Mouse (Mus musculus): Measurements from ENCODE around the gene Sf1. TPM values are rescaled to one million over a fixed set of nuclear protein-coding genes. Genes with fewer than 3 reads are reported as not detected.
A peak's percentile ranks its signal among the peaks of the same experiment; 100 is the strongest.

The Sf1 gene
- polyA plus RNA-seq, 1 experiment from 2014 or later: 132 TPM

GRCm38 (mm10) chr19:6373539-6374400 lies 10.3 kb downstream of the Sf1 start:
- H3K4me3 ChIP-seq (ENCODE audit: low read length): no peak overlapping the region
- H3K9ac ChIP-seq (replicated peaks; ENCODE audit: low read length): no peak overlapping the region
- 68% methylated on average over 12 of the region's 12 CpGs for WGBS
- no peak overlapping the region for H3K4me2 ChIP-seq (replicated peaks; ENCODE audit: low read depth, low read length)
- H3K9me3 ChIP-seq (ENCODE audit: low read length): no peaks in the 10 kb centered on the region
- peak; percentile 49 for ATAC-seq (ENCODE audit: low FRiP score, low TSS enrichment)
- H3K36me3 ChIP-seq (ENCODE audit: insufficient read depth, low read length): peaks cover 87% of the 10 kb centered on the region
- H3K4me1 ChIP-seq (ENCODE audit: insufficient read depth, low read length): no peaks in the 10 kb centered on the region
- no peaks in the 10 kb centered on the region for H3K27me3 ChIP-seq (ENCODE audit: insufficient read depth, low read length)
- H3K27ac ChIP-seq (ENCODE audit: low read length): no peak overlapping the region

- Histone ChIP-seq H3K36me3 (ENCODE audit: insufficient read depth, low read length) (peaks cover 82% of the 10 kb centered on the region), H3K4me1 (ENCODE audit: insufficient read depth, low read length) (no peaks in the 10 kb centered on the region), H3K9ac (replicated peaks; ENCODE audit: low read length) (no peak overlapping the region), H3K4me3 (ENCODE audit: low read length) (no peak overlapping the region), H3K4me2 (replicated peaks; ENCODE audit: low read depth, low read length) (no peak overlapping the region), H3K27me3 (ENCODE audit: insufficient read depth, low read length) (no peaks in the 10 kb centered on the region), H3K27ac (ENCODE audit: low read length) (no peak overlapping the region), H3K9me3 (ENCODE audit: low read length) (no peaks in the 10 kb centered on the region)
- ATAC-seq (ENCODE audit: low FRiP score, low TSS enrichment): 0 out of 2 replicates have a peak, but pooled peaks have one; percentile 5
- 96% methylated on average over 9 of the region's 10 CpGs for WGBS
These were observed 11.1 kb downstream of the Sf1 start for GRCm38 (mm10) chr19:6374571-6374970.

DNA sequence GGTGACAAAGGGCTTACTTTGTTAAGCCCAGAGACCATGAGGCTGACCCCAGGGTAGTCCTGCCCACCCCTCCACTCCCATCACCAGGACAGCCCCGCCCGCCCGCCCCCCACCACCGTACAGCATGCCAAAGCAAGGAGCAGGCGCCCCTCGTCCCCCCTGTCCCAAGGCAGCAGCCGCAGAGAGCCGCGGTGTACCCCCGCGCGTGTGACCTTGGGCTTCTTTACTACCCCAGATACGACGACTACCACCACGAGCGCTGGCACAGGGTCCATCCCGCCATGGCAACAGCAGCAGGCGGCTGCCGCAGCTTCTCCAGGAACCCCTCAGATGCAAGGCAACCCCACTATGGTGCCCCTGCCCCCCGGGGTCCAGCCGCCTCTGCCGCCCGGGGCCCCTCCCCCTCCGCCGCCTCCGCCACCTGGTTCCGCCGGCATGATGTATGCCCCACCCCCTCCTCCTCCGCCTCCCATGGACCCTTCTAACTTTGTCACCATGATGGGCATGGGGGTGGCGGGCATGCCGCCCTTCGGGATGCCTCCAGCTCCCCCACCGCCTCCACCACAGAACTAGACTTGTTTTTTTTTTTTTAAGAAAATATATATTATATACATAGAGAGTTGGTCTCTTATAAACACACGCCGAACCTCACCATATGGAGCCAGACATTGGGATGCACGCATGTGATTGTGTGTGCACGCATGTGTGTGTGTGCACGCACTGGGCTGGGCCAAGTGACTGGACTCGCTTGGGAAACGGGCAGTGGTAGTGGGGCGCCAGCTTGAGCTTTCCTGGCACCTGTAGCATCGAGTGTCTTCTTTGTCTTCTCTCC lies 12.1 kb downstream of the Sf1 start:
- H3K9me3 ChIP-seq (ENCODE audit: low read length): no peaks in the 10 kb centered on the region
- no peak overlapping the region for H3K4me2 ChIP-seq (replicated peaks; ENCODE audit: low read depth, low read length)
- peaks cover 78% of the 10 kb centered on the region for H3K36me3 ChIP-seq (ENCODE audit: insufficient read depth, low read length)
- H3K27ac ChIP-seq (ENCODE audit: low read length): no peak overlapping the region
- H3K9ac ChIP-seq (replicated peaks; ENCODE audit: low read length): no peak overlapping the region
- no peaks in the 10 kb centered on the region for H3K27me3 ChIP-seq (ENCODE audit: insufficient read depth, low read length)
- no peak overlapping the region for H3K4me3 ChIP-seq (ENCODE audit: low read length)
- H3K4me1 ChIP-seq (ENCODE audit: insufficient read depth, low read length): no peaks in the 10 kb centered on the region
- ATAC-seq (ENCODE audit: low FRiP score, low TSS enrichment): no peak; the same call in 1 of the 2 replicates
- 89% methylated on average over 39 of the region's 42 CpGs for WGBS

DNA sequence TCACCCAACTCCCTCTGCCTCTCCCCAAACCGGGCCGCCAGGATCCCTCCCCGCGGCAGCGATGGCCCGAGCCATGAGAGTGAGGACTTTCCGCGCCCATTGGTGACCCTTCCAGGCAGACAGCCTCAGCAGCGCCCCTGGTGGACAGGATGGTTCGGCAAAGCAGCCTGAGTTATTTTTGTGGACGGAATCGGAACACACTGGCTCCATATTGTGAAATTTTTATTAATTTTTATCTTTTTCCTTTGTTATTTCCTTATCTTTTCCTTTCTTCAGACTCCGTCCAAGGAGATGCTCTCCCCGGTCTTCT lies 12.7 kb downstream of the Sf1 start:
- H3K36me3 ChIP-seq (ENCODE audit: insufficient read depth, low read length): peaks cover 72% of the 10 kb centered on the region
- no peak overlapping the region for H3K27ac ChIP-seq (ENCODE audit: low read length)
- H3K4me1 ChIP-seq (ENCODE audit: insufficient read depth, low read length): no peaks in the 10 kb centered on the region
- no peak for ATAC-seq (ENCODE audit: low FRiP score, low TSS enrichment)
- no peaks in the 10 kb centered on the region for H3K9me3 ChIP-seq (ENCODE audit: low read length)
- H3K9ac ChIP-seq (replicated peaks; ENCODE audit: low read length): no peak overlapping the region
- H3K4me2 ChIP-seq (replicated peaks; ENCODE audit: low read depth, low read length): no peak overlapping the region
- 83% methylated on average over 14 of the region's 14 CpGs for WGBS
- H3K27me3 ChIP-seq (ENCODE audit: insufficient read depth, low read length): no peaks in the 10 kb centered on the region
- no peak overlapping the region for H3K4me3 ChIP-seq (ENCODE audit: low read length)

- Histone ChIP-seq H3K36me3 (ENCODE audit: insufficient read depth, low read length) (peaks cover 68% of the 10 kb centered on the region), H3K27ac (ENCODE audit: low read length) (no peak overlapping the region), H3K4me3 (ENCODE audit: low read length) (no peak overlapping the region), H3K4me2 (replicated peaks; ENCODE audit: low read depth, low read length) (no peak overlapping the region), H3K4me1 (ENCODE audit: insufficient read depth, low read length) (no peaks in the 10 kb centered on the region), H3K9me3 (ENCODE audit: low read length) (no peaks in the 10 kb centered on the region), H3K9ac (replicated peaks; ENCODE audit: low read length) (no peak overlapping the region), H3K27me3 (ENCODE audit: insufficient read depth, low read length) (no peaks in the 10 kb centered on the region)
- WGBS: 80% methylated on average over 2 of the region's 2 CpGs
- no peak for ATAC-seq (ENCODE audit: low FRiP score, low TSS enrichment)
These were observed 13.2 kb downstream of the Sf1 start for GRCm38 (mm10) chr19:6376643-6377042.

DNA sequence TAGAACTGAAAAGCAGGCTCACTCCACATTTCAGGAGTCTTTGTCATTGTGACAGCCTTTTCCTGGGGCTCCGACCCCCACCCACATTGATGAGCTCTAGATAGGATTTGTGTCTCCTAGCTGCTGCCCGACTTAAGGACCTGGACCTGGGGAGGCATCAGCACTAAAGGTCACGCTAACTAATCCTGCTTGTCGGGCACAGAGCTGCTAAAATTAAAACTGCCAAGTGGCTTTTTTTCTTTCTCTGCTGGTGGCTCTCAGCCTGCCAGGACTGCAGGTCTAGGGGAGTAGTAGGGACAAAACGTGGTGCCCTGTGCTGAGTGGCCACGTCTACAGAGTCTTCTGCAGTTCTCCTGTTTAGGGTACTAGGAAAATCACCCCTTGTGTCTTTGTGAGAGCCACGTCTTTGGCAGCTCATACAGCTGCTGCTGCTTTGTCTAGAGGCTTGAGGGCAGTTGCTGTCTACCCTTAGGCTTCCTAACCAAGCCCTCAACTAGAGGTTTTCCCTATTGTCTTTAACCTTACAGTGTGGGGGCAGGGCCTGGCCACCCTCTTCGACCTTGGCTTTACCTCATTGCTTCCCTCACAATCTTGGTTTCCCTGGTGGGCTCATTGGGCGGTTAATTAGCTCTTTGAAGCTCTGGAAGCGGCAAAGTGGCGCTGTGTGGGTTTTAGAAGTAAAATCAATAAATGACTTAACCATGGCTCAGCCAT lies 14.0 kb downstream of the Sf1 start:
- Histone ChIP-seq H3K4me1 (ENCODE audit: insufficient read depth, low read length) (no peaks in the 10 kb centered on the region; the same call in 1 of the 2 replicates), H3K27ac (ENCODE audit: low read length) (no peak overlapping the region), H3K9me3 (ENCODE audit: low read length) (no peaks in the 10 kb centered on the region), H3K4me3 (ENCODE audit: low read length) (no peak overlapping the region), H3K36me3 (ENCODE audit: insufficient read depth, low read length) (peaks cover 60% of the 10 kb centered on the region), H3K4me2 (replicated peaks; ENCODE audit: low read depth, low read length) (no peak overlapping the region), H3K27me3 (ENCODE audit: insufficient read depth, low read length) (no peaks in the 10 kb centered on the region), H3K9ac (replicated peaks; ENCODE audit: low read length) (no peak overlapping the region)
- no peak for ATAC-seq (ENCODE audit: low FRiP score, low TSS enrichment)
- 71% methylated on average over 11 of the region's 11 CpGs for WGBS

DNA sequence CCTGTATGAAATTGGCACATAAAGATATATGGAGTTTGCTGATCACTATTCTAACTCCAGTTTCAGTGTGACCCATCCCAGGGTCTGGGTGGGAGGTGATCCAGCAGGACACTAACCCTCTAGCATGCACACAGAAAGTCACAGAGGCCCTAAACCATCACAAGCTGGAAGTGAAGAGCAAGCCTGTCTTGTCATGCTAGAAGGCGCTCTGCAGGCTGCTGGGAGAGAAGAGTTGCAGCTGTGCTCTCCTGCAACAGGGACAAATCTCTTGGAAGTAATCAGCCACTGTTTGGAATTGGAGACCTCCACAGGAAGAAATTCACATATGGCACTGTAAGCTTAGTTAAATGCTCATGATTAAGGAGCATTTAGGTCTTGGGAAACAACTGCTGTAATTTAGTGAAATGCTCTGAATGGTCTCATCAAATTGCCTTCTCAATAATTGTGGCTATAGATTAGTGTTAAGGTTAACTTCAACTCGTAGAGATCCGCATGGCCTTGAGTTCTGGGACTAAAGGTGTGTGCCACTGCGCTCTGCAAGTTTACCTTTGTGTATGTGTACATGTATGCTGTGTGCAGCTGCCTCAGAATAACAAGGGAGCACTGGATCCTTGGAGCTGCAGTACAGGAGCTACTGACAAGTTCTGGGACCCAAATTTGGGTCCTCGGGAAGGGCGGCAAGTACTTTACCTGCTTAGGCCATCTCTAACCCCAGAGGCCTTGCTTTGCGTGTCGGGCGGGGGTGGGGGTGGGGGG lies 17.1 kb downstream of the Sf1 start:
- no peak overlapping the region for H3K27ac ChIP-seq (ENCODE audit: low read length)
- H3K4me1 ChIP-seq (ENCODE audit: insufficient read depth, low read length): peaks cover 31% of the 10 kb centered on the region
- no peak overlapping the region for H3K4me3 ChIP-seq (ENCODE audit: low read length)
- H3K9me3 ChIP-seq (ENCODE audit: low read length): no peaks in the 10 kb centered on the region
- no peaks in the 10 kb centered on the region for H3K27me3 ChIP-seq (ENCODE audit: insufficient read depth, low read length)
- peaks cover 31% of the 10 kb centered on the region for H3K36me3 ChIP-seq (ENCODE audit: insufficient read depth, low read length)
- no peak overlapping the region for H3K9ac ChIP-seq (replicated peaks; ENCODE audit: low read length)
- H3K4me2 ChIP-seq (replicated peaks; ENCODE audit: low read depth, low read length): no peak overlapping the region
- 91% methylated on average over 9 of the region's 9 CpGs for WGBS
- ATAC-seq (ENCODE audit: low FRiP score, low TSS enrichment): no peak

- no peak overlapping the region for H3K9ac ChIP-seq (replicated peaks; ENCODE audit: low read length)
- WGBS: 94% methylated on average over 5 of the region's 5 CpGs
- no peak overlapping the region for H3K4me2 ChIP-seq (replicated peaks; ENCODE audit: low read depth, low read length)
- H3K27ac ChIP-seq (ENCODE audit: low read length): no peak overlapping the region
- no peak for ATAC-seq (ENCODE audit: low FRiP score, low TSS enrichment)
- H3K9me3 ChIP-seq (ENCODE audit: low read length): no peaks in the 10 kb centered on the region
- H3K4me3 ChIP-seq (ENCODE audit: low read length): no peak overlapping the region
- peaks cover 24% of the 10 kb centered on the region for H3K36me3 ChIP-seq (ENCODE audit: insufficient read depth, low read length)
- H3K4me1 ChIP-seq (ENCODE audit: insufficient read depth, low read length): peaks cover 37% of the 10 kb centered on the region
- no peaks in the 10 kb centered on the region for H3K27me3 ChIP-seq (ENCODE audit: insufficient read depth, low read length)
These were observed 17.7 kb downstream of the Sf1 start for GRCm38 (mm10) chr19:6381238-6381637.

- peaks cover 12% of the 10 kb centered on the region for H3K36me3 ChIP-seq (ENCODE audit: insufficient read depth, low read length)
- no peak overlapping the region for H3K4me2 ChIP-seq (replicated peaks; ENCODE audit: low read depth, low read length)
- peaks cover 45% of the 10 kb centered on the region for H3K4me1 ChIP-seq (ENCODE audit: insufficient read depth, low read length)
- peak overlapping the region; percentile 9; the same call in 1 of the 2 replicates for H3K27ac ChIP-seq (ENCODE audit: low read length)
- H3K4me3 ChIP-seq (ENCODE audit: low read length): no peak overlapping the region
- ATAC-seq (ENCODE audit: low FRiP score, low TSS enrichment): no peak
- H3K9me3 ChIP-seq (ENCODE audit: low read length): no peaks in the 10 kb centered on the region
- WGBS: 73% methylated on average over 4 of the region's 4 CpGs
- no peaks in the 10 kb centered on the region for H3K27me3 ChIP-seq (ENCODE audit: insufficient read depth, low read length)
- no peak overlapping the region for H3K9ac ChIP-seq (replicated peaks; ENCODE audit: low read length)
These were observed 18.9 kb downstream of the Sf1 start for GRCm38 (mm10) chr19:6382323-6382924.

All from kidney, embryonic 16.5 days (tissue).